ENCODE assay signal across 8 mouse cellular contexts in the genomic region with DNA sequence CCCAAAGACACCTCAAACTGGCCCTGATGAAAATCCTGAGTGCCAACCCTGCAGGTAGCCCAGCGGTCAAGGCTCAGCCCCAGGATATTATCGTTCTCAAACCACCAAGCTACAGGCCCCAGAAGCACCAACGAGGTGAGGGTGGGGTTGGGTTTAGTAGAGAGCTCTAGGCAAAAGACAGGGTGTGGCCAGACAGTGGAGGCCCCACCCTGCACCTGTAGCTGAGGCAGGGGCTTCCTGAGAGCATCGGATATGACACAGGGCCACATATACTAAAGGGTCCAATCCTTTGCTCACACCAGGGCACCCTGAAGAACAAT. TPM values are rescaled to one million over a fixed set of nuclear protein-coding genes. Genes with fewer than 3 reads are reported as not detected.
DNase-seq lines count a peak whose midpoint lies in the region; ATAC-seq lines count a peak whose summit lies in the region.

No protein-coding gene starts in this region.

- no peak for DNase-seq in lung, adult 18-20 months
- no peak for DNase-seq in forebrain, embryonic 10.5 days (ENCODE audit: extremely low spot score, low spot score)
- DNase-seq in liver: peak; percentile 50
- DNase-seq in T-cell, adult 2 months (ENCODE audit: low spot score): no peak
- DNase-seq in right cerebral cortex, postnatal 4 days: no peak

- H3K9me3 ChIP-seq in lung, embryonic 15.5 days: no peaks in the 10 kb centered on the region
- H3K9me3 ChIP-seq in forebrain, embryonic 10.5 days: no peaks in the 10 kb centered on the region
- no peaks in the 10 kb centered on the region for H3K9me3 ChIP-seq in stomach, embryonic 16.5 days (replicated peaks; ENCODE audit: control insufficient read depth, low read length)

- ATAC-seq in lung, embryonic 15.5 days (ENCODE audit: borderline replicate concordance, extremely low read depth, low FRiP score, low TSS enrichment): no peak
- no peak for ATAC-seq in stomach, embryonic 16.5 days (ENCODE audit: insufficient read depth, low FRiP score)
- no peak for ATAC-seq in erythroblast, adult 5-6 weeks (replicated peaks; ENCODE audit: low FRiP score, poor library complexity, severe bottlenecking)

- 24% methylated on average over 4 of the region's 4 CpGs for WGBS in lung, embryonic 15.5 days
- 28% methylated on average over 4 of the region's 4 CpGs for WGBS in forebrain, embryonic 10.5 days
- 34% methylated on average over 4 of the region's 4 CpGs for WGBS in stomach, embryonic 16.5 days

- peaks cover 90% of the 10 kb centered on the region for H3K4me1 ChIP-seq in lung, embryonic 15.5 days
- peaks cover 100% of the 10 kb centered on the region for H3K4me1 ChIP-seq in forebrain, embryonic 10.5 days
- peaks cover 75% of the 10 kb centered on the region for H3K4me1 ChIP-seq in stomach, embryonic 16.5 days (ENCODE audit: control insufficient read depth, insufficient read depth, low read length)

- H3K4me3 ChIP-seq in lung, embryonic 15.5 days: no peak overlapping the region
- peak overlapping the region; percentile 80 for H3K4me3 ChIP-seq in forebrain, embryonic 10.5 days
- H3K4me3 ChIP-seq in stomach, embryonic 16.5 days (replicated peaks; ENCODE audit: low read length): no peak overlapping the region

- H3K27ac ChIP-seq in lung, embryonic 15.5 days: peak overlapping the region; percentile 90
- H3K27ac ChIP-seq in forebrain, embryonic 10.5 days: peak overlapping the region; percentile 97
- H3K27ac ChIP-seq in stomach, embryonic 16.5 days (ENCODE audit: low read length): peak overlapping the region; percentile 80

- peak overlapping the region; percentile 31 for H3K4me2 ChIP-seq in lung, embryonic 15.5 days
- peak overlapping the region; percentile 41; the same call in 1 of the 2 replicates for H3K4me2 ChIP-seq in stomach, embryonic 16.5 days (ENCODE audit: low read depth, low read length)

- no peaks in the 10 kb centered on the region for H3K27me3 ChIP-seq in lung, embryonic 15.5 days
- no peaks in the 10 kb centered on the region for H3K27me3 ChIP-seq in forebrain, embryonic 10.5 days (ENCODE audit: poor library complexity, severe bottlenecking)
- H3K27me3 ChIP-seq in stomach, embryonic 16.5 days (ENCODE audit: control insufficient read depth, insufficient read depth, low read length): no peaks in the 10 kb centered on the region

- no peak overlapping the region for H3K9ac ChIP-seq in lung, embryonic 15.5 days
- H3K9ac ChIP-seq in stomach, embryonic 16.5 days (ENCODE audit: low read length): peak overlapping the region; percentile 47

- peaks cover 16% of the 10 kb centered on the region for H3K36me3 ChIP-seq in lung, embryonic 15.5 days
- peaks cover 80% of the 10 kb centered on the region for H3K36me3 ChIP-seq in forebrain, embryonic 10.5 days (replicated peaks)
- no peaks in the 10 kb centered on the region for H3K36me3 ChIP-seq in stomach, embryonic 16.5 days (ENCODE audit: control insufficient read depth, insufficient read depth, low read length)

RNA-seq across cellular contexts. Expression of a gene that starts 5.8 kb away (rescaled TPM):
- polyA plus RNA-seq in lung, embryonic 15.5 days (2015; fragmentation: Nextera tagmentation; extraction: Ambion mirVana): 469 and 478 TPM in 2 replicates
- 526 and 533 TPM in 2 replicates for polyA plus RNA-seq in forebrain, embryonic 10.5 days (2016; fragmentation: Nextera tagmentation; extraction: Ambion mirVana)
- polyA plus RNA-seq in stomach, embryonic 16.5 days (2015; fragmentation: Nextera tagmentation; extraction: Ambion mirVana): 308 and 311 TPM in 2 replicates
- total RNA-seq in erythroblast, adult 5-6 weeks (2015; ENCODE audit: low replicate concordance): 183 and 189 TPM in 2 replicates
- 162 and 183 TPM in 2 replicates for total RNA-seq in erythroblast, adult 5-6 weeks (2017; ENCODE audit: low replicate concordance)

RNA-seq across cellular contexts. Expression of a gene that starts 20.3 kb away (rescaled TPM):
- polyA plus RNA-seq in lung, embryonic 15.5 days (2015; fragmentation: Nextera tagmentation; extraction: Ambion mirVana): 8.2 and 9.1 TPM in 2 replicates
- 1.4 and 2.0 TPM in 2 replicates for polyA plus RNA-seq in forebrain, embryonic 10.5 days (2016; fragmentation: Nextera tagmentation; extraction: Ambion mirVana)
- 14.9 and 16.3 TPM in 2 replicates for polyA plus RNA-seq in stomach, embryonic 16.5 days (2015; fragmentation: Nextera tagmentation; extraction: Ambion mirVana)
- total RNA-seq in erythroblast, adult 5-6 weeks (2015; ENCODE audit: low replicate concordance): not detected in 2 replicates
- not detected in 2 replicates for total RNA-seq in erythroblast, adult 5-6 weeks (2017; ENCODE audit: low replicate concordance)

RNA-seq across cellular contexts. Expression of a gene that starts 40.0 kb away (rescaled TPM):
- 3.9 and 4.1 TPM in 2 replicates for polyA plus RNA-seq in lung, embryonic 15.5 days (2015; fragmentation: Nextera tagmentation; extraction: Ambion mirVana)
- polyA plus RNA-seq in forebrain, embryonic 10.5 days (2016; fragmentation: Nextera tagmentation; extraction: Ambion mirVana): 8.8 and 9.0 TPM in 2 replicates
- polyA plus RNA-seq in stomach, embryonic 16.5 days (2015; fragmentation: Nextera tagmentation; extraction: Ambion mirVana): 13.0 and 15.1 TPM in 2 replicates
- total RNA-seq in erythroblast, adult 5-6 weeks (2015; ENCODE audit: low replicate concordance): not detected in 2 replicates
- total RNA-seq in erythroblast, adult 5-6 weeks (2017; ENCODE audit: low replicate concordance): not detected in 2 replicates

RNA-seq across cellular contexts. Expression of a gene that starts 41.9 kb away (rescaled TPM):
- polyA plus RNA-seq in lung, embryonic 15.5 days (2015; fragmentation: Nextera tagmentation; extraction: Ambion mirVana): 40.0 and 44.2 TPM in 2 replicates
- polyA plus RNA-seq in forebrain, embryonic 10.5 days (2016; fragmentation: Nextera tagmentation; extraction: Ambion mirVana): 58.6 and 66.8 TPM in 2 replicates
- polyA plus RNA-seq in stomach, embryonic 16.5 days (2015; fragmentation: Nextera tagmentation; extraction: Ambion mirVana): 62.0 and 77.7 TPM in 2 replicates
- 207 and 270 TPM in 2 replicates for total RNA-seq in erythroblast, adult 5-6 weeks (2015; ENCODE audit: low replicate concordance)
- 204 and 217 TPM in 2 replicates for total RNA-seq in erythroblast, adult 5-6 weeks (2017; ENCODE audit: low replicate concordance)

RNA-seq across cellular contexts. Expression of a gene that starts 48.8 kb away (rescaled TPM):
- 0.99 and 1.4 TPM in 2 replicates for polyA plus RNA-seq in lung, embryonic 15.5 days (2015; fragmentation: Nextera tagmentation; extraction: Ambion mirVana)
- 0.42 and 0.47 TPM in 2 replicates for polyA plus RNA-seq in forebrain, embryonic 10.5 days (2016; fragmentation: Nextera tagmentation; extraction: Ambion mirVana)
- 1.4 and 1.9 TPM in 2 replicates for polyA plus RNA-seq in stomach, embryonic 16.5 days (2015; fragmentation: Nextera tagmentation; extraction: Ambion mirVana)
- 2.3 and 2.9 TPM in 2 replicates for total RNA-seq in erythroblast, adult 5-6 weeks (2015; ENCODE audit: low replicate concordance)
- total RNA-seq in erythroblast, adult 5-6 weeks (2017; ENCODE audit: low replicate concordance): 1.1 and 1.4 TPM in 2 replicates
